Mouse (Mus musculus): ENCODE measurements around the gene Bcas3. TPM values are rescaled to one million over a fixed set of nuclear protein-coding genes. Genes with fewer than 3 reads are reported as not detected.

Gene Bcas3
- total RNA-seq, 4 experiments from 2014 or later: 60.1 to 74.8 (median 66.2) TPM

DNA sequence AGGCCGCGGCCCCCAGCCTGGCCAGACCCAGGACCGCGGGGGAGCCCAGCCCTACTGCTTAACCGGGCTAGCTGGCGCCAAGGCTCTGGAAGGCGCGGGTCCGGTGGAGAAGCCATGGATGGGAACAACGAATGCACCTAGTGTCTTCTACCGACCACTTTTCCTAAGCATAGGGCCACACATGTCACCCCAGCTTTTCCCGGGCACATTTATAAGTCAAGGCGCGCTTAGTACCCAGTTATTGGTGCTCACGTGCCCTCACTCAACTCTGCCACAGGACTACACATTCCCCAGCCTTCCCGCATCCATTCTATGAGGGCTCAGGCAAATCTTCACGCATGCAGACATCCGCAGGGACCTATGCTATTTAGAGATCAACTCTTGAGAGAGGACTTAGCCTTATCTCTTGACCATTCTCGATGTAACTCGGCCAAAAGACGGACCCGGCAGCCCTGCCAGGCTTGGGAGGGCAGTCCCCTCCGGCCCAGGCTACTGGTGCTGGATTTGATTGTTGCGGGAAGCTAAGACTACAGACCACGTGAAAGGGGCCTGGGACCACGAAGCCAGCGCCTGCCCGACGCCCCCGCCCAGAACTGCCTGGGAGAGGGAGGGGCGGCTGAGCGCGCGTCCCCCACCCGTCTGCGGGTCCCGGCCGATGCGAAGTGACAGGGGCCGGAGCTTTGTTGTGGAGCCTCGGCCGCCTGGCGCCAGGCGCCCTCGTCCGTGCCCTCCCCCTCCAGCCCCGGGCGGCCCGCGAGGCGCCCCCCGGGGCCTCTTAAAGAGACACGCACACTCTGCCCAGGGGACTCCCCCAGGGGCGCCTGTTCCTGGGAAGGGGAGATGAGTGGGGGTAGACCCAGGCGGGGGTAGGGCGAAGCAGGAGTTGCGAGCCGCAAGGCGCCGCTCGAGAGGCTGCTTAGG is 476.8 kb downstream of the Bcas3 start:
- no peak for DNase-seq (ENCODE audit: low spot score in 2 of 2)

DNA sequence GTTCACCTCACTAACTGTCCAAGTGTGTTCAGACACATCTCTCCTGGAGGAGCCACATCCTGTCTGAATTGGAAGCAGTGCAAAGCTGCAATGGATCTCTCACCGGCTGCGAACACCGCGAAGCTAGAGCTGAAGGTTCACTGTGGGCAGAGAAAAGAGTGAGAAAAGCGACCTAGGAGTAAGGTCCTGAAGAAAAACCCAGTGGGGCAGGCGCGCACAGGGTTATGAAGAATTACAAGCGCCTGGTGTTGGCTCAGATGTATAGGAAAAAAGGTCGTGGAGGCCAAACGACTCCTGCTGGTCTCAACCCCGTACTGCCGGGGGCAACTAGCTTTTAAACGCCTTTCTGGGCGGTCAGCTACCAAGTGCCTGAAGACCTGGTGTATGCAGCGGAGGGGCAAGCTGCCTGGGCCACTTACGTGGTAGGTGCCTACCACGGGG is 478.0 kb downstream of the Bcas3 start:
- DNase-seq (ENCODE audit: low spot score in 2 of 2): no peak

DNA sequence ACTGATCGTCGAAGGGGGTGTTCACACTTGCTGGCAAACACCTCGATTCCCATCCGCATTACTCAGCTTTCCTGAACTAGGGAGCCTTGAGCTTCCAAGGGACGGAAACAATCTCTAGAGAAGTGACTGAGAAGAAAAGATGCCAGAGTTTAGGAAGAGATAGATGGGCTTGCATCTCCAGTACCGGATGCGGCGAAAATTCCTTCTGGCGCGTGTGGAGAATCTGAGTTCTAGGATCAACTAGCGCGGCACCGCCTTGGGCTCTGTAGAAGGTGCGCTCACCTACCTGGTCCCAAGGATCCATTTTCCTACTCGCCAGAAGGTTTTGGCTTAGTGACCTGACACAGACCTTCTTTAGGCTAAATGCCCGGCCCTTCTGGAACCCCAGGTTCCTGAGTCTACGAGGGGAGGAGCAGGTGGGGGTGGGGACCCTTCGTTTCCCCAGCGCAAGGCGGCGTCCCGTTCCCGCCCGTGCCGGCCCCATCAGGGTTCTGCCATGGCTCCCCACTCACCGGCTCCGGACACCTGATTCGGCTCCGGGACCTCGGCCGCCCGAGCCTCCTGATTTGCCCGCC is 478.8 kb downstream of the Bcas3 start:
- DNase-seq (ENCODE audit: low spot score in 2 of 2): no peak

DNA sequence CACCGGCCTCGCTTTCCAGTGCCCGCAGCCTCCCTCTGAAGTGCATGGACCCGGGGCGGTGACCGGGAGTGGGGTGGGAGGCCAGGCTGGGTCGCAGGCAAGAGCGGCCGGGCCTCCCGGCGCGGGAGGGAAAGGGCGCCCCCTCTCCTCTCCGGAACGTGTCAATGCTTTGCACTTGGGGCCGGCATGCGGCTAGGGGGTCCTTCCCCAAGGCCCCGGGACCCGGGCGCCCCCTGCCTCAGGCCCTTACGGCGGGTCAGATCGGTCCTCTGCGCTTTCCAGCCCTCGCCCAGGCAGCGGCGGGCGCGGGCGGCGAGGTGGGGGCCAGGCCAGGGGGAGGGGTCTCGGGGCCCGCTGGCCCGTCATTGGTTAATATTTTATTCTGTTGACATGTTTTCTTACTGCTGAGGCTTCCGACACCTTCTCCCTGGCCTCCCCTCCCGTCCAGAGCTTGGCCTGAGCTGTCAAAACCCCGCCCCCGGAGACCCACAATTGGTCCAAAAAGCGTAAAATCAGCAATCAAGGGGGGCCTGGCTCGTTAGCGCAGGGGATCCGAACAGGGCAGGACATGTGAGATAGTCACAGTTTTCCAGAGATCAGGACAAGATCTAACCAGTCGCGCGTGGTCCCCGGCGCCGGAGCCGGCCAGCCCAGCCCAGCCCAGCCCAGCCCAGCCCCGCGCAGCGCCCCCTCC is 479.4 kb downstream of the Bcas3 start, which contains the start of gene Tbx2:
Tbx2 (plus strand) TSS at position 321 of the 694 bp plus-strand sequence.
- DNase-seq (ENCODE audit: low spot score in 2 of 2): no peak

DNA sequence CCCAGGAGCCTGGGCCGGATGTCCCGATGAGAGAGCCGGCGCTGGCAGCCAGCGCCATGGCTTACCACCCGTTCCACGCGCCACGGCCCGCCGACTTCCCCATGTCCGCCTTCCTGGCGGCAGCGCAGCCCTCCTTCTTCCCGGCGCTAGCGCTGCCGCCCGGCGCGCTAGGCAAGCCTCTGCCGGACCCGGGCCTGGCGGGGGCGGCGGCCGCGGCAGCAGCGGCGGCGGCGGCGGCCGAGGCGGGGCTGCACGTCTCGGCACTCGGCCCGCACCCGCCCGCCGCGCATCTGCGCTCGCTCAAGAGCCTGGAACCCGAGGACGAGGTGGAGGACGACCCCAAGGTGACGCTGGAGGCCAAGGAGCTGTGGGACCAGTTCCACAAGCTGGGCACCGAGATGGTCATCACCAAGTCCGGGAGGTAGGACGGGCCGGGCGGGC is 480.1 kb downstream of the Bcas3 start:
- no peak for DNase-seq (ENCODE audit: low spot score in 2 of 2)

DNA sequence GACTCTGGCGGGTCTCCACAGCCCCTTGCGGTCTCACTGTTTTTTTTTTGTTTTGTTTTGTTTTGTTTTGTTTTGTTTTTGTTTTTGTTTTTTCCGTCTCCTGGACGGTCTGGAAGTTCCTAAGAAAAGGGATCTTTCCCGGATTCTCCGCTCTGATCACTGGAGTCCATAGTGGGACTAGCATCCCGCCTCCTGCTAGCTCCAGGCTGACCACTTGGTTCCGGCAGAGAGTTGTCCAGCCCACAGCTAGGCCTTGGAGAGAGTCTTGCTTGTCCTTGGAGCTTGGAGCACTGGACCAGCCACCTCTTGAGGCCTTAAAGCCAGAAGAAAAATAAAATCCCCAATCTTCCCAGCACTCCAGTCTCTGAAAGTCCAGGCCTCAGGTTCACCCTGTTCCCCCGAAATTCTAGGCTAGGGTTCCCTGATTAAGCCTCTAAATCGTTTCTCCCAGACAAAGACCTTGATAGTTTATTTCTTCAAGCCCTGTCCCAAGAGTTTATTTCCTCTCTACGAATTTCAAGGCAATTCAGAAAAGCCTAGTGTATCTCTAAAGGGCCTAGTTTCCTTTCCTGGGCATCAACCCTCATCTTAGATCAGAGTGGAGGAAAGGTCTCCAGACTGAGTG is 480.9 kb downstream of the Bcas3 start:
- DNase-seq (ENCODE audit: low spot score in 2 of 2): no peak

DNA sequence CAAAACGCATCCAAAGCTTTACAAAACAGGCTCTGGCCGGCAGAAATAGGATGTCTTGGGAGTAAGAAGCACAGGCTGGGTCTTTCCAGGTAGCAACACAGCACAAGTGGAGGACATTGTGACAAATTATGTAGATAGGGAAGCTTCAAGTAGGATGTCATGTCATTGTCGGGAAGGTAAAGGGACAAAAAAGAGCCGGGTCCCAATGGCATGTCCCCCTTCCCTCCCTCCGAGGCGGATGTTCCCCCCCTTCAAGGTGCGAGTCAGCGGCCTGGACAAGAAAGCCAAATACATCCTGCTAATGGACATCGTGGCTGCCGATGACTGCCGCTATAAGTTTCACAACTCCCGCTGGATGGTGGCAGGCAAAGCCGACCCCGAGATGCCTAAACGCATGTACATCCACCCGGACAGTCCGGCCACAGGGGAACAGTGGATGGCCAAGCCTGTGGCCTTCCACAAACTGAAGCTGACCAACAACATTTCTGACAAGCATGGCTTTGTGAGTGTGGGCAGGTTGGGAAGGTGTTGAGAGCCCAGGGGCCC is 481.5 kb downstream of the Bcas3 start:
- no peak for DNase-seq (ENCODE audit: low spot score in 2 of 2)

DNA sequence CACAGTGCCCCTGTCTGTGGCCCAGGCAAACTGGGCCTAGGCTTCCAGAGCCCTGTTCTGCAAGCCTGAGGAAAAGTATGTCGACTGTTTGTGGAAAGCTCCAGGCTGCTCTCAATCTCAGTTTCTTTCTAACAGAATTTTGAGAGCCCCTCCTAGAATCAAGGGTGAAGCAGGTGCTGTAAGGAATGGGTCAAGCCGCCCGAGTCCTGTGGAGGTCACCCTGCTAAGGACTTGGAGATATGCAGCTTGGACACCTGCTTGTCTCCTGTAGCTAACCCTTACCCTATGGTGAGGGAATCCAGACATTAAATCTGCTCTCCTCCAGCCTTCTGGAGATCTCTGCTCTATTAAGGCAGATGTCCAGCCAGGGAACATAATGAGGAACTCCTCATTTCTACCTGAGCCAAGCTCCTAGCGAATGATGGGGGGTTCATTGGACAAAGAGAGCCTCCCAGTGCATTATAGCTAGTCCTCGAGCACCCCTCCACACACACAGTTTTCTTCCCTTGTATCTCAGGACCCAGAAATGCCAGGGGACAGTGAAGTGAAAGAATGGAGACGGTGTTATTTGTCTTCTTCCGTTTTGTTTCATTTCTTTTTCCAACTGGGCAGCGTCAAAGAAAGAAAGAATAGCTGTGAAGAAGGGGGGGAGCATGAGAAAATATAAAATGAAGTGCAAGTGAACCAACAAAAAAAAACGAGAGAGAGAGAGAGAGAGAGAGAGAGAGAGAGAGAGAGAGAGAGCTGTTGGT is 482.2 kb downstream of the Bcas3 start:
- no peak for DNase-seq (ENCODE audit: low spot score in 2 of 2)

DNA sequence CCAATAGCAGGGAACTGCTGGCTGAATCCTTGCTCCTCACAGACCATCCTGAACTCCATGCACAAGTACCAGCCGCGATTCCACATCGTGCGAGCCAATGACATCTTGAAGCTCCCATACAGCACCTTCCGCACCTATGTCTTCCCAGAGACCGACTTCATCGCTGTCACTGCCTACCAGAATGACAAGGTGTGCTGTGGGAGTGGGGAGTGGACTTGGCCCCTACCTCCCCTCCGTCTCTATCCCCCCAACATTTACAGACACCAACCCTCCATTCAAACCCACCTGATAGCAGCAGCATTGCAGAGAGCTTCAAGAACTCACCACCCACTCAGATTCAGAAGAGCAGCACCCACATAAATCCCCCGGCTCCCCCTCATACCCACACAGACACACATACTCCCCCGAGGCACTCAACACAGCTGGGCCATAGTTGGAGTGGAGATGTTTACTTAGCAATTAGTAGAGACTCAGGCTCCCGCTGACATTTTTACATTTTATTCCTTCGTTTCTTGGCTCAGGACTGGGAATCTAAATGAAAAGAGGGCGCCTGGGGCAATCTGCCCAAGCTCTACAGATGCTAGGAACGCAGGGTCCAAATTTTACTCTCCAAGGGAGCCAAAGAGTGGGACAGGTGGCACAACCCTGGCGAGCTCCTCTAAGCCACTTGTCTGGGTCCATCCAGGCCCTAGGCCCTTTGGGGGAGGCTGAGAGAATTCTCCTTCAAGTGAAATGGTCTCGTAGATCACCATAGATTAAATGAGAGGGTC is 483.0 kb downstream of the Bcas3 start:
- no peak for DNase-seq (ENCODE audit: low spot score in 2 of 2)

DNA sequence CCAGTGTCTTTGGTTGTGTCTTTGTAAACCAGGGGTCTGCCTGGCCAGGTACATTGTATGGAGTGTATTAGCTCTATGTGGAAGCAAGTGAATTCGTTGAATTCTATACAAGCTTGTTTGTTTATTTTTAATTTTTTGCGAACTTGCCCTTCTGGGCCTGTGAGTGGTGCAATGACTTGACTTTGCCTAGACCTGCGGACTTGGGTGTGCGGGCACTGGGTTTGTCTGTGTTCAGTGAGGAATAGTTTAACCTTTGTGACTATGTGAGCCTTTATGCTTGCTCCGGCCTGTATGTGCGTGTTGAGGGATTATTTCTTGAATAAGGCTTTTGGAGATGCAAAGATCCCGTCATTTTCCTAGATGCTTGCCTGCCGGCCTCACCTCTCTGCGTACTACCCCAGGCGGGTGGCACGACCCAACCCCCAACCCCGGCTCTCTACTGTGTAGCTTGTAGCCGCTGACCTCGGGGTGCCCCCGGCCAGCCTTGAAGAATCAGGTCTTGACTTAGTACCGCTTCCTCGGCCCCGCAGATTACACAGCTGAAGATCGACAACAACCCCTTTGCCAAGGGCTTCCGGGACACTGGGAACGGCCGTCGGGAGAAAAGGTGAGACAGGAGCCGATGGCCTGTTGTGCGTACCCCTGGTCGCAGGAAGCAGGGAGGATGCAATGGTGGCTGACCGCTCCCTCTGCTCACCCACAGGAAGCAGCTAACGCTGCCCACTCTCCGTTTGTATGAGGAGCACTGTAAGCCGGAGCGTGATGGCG is 483.7 kb downstream of the Bcas3 start:
- DNase-seq (ENCODE audit: low spot score in 2 of 2): no peak

DNA sequence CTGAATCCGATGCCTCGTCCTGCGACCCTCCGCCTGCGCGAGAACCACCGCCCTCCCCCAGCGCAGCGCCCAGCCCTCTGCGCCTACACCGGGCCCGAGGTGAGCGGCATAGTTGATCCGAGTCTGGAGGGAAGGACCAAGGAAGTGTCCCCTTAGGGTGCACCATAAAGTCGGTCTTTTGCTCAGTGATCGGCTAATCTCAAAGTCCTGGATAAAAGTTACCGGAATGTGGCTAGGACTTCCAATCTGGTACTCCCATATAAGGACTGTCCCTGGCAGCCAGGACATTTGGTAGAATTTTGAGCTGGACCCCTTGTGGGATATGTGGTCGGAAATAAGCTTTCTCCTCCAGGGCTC is 484.3 kb downstream of the Bcas3 start:
- DNase-seq (ENCODE audit: low spot score in 2 of 2): no peak

DNA sequence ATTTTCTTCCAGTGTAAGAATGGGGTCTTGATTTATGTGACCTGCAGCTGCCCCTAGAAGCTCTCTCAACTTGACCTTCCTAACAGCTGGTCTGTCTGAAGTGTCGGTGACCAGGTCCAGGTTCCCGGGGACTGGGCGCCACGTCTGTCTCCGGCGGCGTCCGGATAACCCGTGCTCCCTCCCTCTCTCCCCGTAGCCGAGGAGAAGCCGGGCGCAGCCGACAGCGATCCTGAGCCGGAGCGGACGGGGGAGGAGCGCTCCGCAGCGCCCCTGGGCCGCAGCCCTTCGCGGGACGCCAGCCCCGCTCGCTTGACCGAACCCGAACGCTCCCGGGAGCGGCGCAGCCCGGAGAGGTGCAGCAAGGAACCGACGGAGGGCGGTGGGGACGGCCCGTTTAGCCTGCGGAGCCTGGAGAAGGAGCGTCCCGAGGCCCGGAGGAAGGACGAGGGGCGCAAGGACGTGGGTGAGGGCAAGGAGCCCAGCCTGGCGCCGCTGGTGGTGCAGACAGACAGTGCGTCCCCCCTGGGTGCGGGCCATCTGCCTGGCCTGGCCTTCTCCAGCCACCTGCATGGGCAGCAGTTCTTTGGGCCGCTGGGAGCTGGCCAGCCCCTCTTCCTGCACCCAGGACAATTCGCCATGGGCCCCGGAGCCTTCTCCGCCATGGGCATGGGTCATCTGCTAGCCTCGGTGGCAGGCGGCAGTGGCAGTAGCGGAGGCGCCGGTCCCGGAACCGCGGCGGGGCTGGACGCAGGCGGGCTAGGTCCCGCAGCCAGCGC is 484.9 kb downstream of the Bcas3 start:
- DNase-seq (ENCODE audit: low spot score in 2 of 2): no peak

DNA sequence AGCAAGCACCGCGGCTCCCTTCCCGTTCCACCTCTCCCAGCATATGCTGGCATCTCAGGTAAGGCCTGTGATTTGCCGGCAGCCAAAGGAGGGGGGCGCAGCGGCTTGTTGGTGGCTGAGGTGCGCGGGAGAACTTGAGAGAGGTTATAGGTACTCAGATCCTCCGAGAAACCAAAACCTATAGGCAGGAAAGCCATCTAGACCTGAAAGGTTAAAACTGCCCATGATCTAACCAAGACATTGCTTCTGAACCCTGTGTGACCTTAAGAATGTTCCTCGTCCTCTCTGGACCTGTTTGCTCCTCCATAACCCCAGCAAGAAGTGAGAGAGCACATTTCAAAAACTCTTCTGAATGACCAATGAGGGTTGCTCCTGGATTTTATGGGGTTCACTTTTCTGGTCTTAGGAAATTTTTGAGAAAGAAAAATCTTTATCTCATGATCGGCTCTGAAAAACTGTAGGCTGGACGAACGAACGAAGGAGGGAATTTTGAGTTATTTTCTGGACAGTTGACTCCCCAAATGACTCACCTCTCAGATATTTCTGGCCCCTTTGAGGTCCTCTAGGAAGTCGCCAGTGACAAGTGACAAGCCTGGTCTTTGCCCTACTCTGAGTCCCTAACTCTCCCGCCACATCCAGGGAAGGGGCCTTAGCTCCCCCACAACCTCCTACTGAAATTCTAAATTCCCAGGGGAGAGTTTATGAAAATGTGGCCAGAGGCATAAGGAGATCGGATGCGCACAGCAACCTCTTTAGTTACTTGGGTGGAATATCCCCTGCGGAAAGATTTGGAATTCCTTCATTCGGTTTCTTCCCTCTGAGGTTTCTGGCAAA is 485.7 kb downstream of the Bcas3 start:
- no peak for DNase-seq (ENCODE audit: low spot score in 2 of 2)

DNA sequence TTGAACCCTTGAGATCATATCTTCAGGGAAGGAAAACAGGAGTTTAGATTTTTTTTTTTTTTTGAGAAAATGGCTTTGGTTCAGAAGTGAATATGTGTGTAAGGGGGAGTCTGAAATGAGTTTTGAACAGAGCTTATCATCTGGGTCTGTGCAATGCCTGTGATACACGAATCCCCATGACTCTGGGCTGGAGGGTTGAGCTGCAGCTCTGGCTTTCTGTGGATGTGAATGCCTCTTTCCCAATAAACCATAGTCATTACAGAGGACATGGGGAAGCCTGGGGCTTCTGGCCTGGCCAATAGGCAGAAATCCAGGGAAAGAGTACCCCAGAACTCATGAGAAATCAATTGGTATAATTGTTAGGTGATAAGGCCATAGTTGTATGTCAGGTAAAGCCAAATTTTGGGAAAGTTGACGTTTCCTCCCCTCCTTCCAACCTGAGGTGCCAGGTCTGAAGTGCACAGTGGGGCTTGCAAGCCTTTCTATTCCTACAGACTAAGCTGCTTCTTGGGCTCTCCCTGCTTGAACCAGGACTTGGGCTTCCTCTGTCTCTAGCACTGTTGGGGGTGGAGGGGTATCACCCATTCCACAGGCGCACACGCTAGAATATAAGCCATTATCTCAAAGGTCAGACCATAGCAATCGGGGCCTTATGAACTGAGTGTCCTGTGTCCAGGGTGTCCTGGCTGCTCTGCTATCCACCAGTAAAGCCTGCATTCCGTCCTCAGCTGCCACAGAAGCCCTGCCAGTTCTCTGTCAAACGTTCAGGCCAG is 486.5 kb downstream of the Bcas3 start:
- DNase-seq (ENCODE audit: low spot score in 2 of 2): no peak

DNA sequence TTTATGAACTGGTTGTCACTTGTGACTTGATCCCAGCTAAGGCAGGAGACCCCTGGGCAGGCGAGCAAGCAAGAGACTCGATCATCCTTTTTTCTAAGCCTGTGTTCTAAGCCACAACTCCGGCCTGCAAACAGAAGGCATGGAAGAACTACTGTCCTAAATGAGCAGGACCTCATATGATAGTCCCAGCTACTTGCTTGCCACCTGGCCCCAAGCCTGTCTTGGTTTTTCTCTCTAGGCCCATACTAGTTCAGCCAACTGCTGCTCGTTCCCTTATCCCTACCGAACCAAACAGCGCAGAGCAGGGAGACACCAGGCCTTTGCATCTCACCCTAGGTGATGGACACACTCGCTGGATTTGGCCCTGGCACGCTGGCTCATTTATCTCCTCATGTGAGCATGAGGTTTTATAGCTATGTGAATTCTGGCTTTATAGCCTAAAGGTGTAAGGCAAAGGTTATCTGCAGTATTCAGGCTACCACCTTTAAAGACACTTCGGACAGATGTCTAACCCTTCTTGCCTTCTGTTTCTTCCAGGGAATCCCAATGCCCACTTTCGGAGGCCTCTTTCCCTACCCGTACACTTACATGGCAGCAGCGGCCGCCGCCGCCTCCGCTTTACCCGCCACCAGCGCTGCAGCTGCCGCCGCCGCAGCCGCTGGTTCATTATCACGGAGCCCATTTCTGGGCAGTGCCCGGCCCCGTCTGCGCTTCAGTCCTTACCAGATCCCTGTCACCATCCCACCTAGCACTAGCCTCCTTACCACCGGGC is 487.2 kb downstream of the Bcas3 start:
- DNase-seq (ENCODE audit: low spot score in 2 of 2): no peak

DNA sequence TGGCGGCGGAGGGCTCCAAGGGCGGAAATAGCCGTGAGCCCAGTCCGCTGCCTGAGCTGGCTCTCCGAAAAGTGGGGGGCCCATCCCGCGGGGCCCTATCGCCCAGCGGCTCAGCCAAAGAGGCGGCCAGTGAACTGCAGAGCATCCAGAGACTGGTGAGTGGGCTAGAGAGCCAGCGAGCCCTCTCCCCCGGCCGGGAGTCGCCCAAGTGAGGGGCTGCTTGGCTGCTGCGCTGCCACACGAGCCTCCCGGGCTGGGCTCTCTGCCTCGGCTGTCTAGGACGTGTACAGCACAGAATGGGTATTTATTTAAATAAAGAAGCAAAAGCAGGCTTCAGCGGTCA is 487.8 kb downstream of the Bcas3 start:
- no peak for DNase-seq (ENCODE audit: low spot score in 2 of 2)

Measured in layer of hippocampus, adult 8-10 months (tissue).